Mouse (Mus musculus) G1E-ER4 (cell line): Measurements from ENCODE around the gene Il10ra. TPM values are rescaled to one million over a fixed set of nuclear protein-coding genes. Genes with fewer than 3 reads are reported as not detected.

Source experiments
- GATA1 ChIP-seq: IDR thresholded peaks from one replicate; pipeline ENCODE4 v1.8.0; 2012; ENCODE audit warnings: low read length, inconsistent platforms
- polyA plus RNA-seq: library from polyadenylated mRNA; stranded (reverse); fragments of >175 nt; gene quantifications from 2 replicates; pipeline ENCODE4 v1.2.3, GENCODE M21; 2012

Gene Il10ra
- polyA plus RNA-seq, 1 experiment, result not detected

GRCm38 (mm10) chr9:45274635-45275034 lies 5.7 kb upstream of the Il10ra start:
- no peak for TF ChIP-seq GATA1

- TF ChIP-seq GATA1, result peak; percentile 94
Observed at GRCm38 (mm10) chr9:45274218-45274617, 5.3 kb upstream of the Il10ra start.

GRCm38 (mm10) chr9:45272213-45272612 lies 3.3 kb upstream of the Il10ra start:
- TF ChIP-seq GATA1, result no peak

GRCm38 (mm10) chr9:45268079-45268478 lies 870 bp downstream of the Il10ra start:
- no peak for TF ChIP-seq GATA1

- TF ChIP-seq GATA1, result no peak
Observed at GRCm38 (mm10) chr9:45267099-45267498, 1.9 kb downstream of the Il10ra start.

- no peak for TF ChIP-seq GATA1
Observed at GRCm38 (mm10) chr9:45261872-45262271, 7.1 kb downstream of the Il10ra start.

GRCm38 (mm10) chr9:45261466-45261865 lies 7.5 kb downstream of the Il10ra start:
- no peak for TF ChIP-seq GATA1

- no peak for TF ChIP-seq GATA1
Observed at GRCm38 (mm10) chr9:45259065-45259464, 9.9 kb downstream of the Il10ra start.

GRCm38 (mm10) chr9:45255967-45256366 lies 13.0 kb downstream of the Il10ra start:
- TF ChIP-seq GATA1, result no peak

GRCm38 (mm10) chr9:45255431-45255830 lies 13.5 kb downstream of the Il10ra start:
- TF ChIP-seq GATA1, result no peak

- no peak for TF ChIP-seq GATA1
Observed at GRCm38 (mm10) chr9:45254605-45255004, 14.3 kb downstream of the Il10ra start.

- no peak for TF ChIP-seq GATA1
Observed at GRCm38 (mm10) chr9:45254021-45254420, 14.9 kb downstream of the Il10ra start.

GRCm38 (mm10) chr9:45252395-45252794 lies 16.6 kb downstream of the Il10ra start:
- no peak for TF ChIP-seq GATA1

GRCm38 (mm10) chr9:45251990-45252389 lies 17.0 kb downstream of the Il10ra start:
- no peak for TF ChIP-seq GATA1

- TF ChIP-seq GATA1, result no peak
Observed at GRCm38 (mm10) chr9:45251281-45251680, 17.7 kb downstream of the Il10ra start.

GRCm38 (mm10) chr9:45250306-45250705 lies 18.6 kb downstream of the Il10ra start:
- no peak for TF ChIP-seq GATA1

GRCm38 (mm10) chr9:45247536-45247935 lies 21.4 kb downstream of the Il10ra start:
- TF ChIP-seq GATA1, result no peak

- TF ChIP-seq GATA1, result no peak
Observed at GRCm38 (mm10) chr9:45246060-45246459, 22.9 kb downstream of the Il10ra start.
